Mouse (Mus musculus) frontal cortex, postnatal 14 days (tissue): ENCODE data around the gene Tpcn2.
A peak's percentile ranks its signal among the peaks of the same experiment; 100 is the strongest.

Experiments used
- DNase-seq, 2 experiments: peaks; one replicate each; pipeline ENCODE4 v3.0.0; 2022; ENCODE audit warnings: low spot score in 2 of 2

Gene Tpcn2

DNA sequence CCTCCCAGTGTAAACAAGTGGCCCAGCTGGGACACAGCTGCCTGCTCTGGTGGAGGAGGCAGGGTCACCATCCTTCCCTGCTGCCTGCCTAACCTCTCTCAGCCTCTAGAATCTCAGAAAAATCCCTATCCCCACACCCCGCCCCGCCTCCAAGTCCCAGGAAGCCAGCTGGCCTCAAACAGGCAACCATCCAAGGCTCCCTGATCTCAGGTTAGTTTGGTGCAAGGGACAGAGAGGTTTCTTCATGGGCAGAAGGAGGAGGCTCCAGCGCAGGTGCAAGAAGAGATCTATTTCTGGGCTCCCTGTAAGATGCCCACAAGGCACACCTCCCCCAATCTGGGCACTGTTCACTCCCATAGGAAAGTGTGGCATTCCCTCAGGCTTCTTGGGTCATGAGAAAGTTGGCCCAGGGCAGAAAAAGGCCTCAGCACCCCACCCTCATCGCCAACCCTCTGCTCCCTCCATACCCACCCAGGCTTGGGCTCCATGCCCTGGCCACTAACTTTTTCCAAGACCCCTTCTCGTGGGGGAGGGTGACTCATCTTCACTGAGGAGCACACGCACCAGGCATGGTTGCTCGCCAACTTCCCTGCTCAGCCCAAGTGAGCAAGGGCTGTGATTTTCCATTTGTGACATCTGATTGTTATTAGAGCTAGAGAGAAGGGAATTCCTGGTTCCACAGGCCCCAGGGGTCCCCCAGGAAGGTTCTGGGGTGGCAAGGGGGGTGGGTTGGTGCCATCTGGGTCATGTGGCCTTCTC lies 15.9 kb upstream of the Tpcn2 start:
- no peak for DNase-seq

GRCm38 (mm10) chr7:145298666-145299490 lies 15.1 kb upstream of the Tpcn2 start:
- DNase-seq: no peak

DNA sequence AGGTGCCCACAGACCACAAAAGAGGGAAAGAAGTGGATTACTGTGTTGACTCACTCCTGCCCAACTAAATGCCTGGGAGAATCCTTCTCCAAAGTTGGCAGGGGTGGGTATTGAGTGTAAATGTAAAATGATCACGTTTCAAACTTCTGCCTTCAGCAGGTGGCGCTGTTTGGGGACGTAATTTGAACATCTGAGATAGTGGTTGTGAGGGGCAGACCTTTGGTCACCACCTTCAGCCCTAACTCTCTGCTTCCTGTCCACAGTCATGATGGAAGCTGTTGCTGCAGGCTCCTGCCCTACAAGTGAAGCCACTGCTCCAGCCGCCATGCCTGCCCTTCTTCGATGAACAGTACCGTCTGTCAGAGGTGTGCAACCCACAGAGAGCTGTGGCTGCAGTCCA lies 10.0 kb upstream of the Tpcn2 start:
- DNase-seq: no peak

DNA sequence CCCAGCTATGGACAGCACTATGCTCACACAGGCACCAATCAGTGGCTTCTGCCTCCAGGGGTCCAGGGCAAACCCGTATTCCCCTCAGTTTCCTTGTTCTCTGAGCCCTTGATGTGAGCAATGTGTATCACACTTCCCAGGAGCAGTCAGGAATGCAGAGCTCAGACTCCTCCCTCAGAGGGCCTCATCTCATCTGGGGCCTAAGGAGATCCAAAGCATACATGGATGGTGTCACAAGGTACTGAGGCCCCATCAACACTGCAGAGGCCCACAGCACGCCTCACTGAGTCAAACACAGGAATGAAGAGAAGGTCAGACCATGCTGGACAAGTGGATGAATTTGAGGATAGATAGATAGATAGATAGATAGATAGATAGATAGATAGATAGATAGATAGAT lies 8.9 kb upstream of the Tpcn2 start:
- DNase-seq: no peak

DNA sequence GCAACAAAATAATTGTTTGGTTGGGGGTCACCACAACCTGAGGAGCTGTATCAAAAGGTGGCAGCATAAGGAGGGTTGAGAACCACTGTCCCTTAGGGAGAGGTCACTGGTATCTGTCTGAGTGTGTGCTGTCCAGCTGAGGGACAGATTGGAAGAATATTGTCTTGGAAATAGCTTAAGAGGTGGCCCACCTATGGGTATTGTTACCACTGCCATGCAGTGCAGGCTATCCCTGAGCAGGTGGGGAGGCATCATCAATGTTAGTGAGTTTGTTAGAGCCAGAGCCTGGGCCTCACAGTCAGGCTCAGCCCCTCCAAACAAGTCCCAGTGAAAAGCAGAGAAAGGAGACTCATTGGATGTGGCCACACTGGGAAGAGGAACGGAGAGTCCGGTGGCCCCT lies 8.0 kb upstream of the Tpcn2 start:
- DNase-seq: no peak

- DNase-seq: no peak
Measured at GRCm38 (mm10) chr7:145289302-145289701, 5.5 kb upstream of the Tpcn2 start.

GRCm38 (mm10) chr7:145287410-145287809 lies 3.6 kb upstream of the Tpcn2 start:
- DNase-seq: no peak

GRCm38 (mm10) chr7:145285476-145285875 lies 1.7 kb upstream of the Tpcn2 start:
- no peak for DNase-seq

- no peak for DNase-seq
Measured at GRCm38 (mm10) chr7:145284293-145284692, 482 bp upstream of the Tpcn2 start.

DNA sequence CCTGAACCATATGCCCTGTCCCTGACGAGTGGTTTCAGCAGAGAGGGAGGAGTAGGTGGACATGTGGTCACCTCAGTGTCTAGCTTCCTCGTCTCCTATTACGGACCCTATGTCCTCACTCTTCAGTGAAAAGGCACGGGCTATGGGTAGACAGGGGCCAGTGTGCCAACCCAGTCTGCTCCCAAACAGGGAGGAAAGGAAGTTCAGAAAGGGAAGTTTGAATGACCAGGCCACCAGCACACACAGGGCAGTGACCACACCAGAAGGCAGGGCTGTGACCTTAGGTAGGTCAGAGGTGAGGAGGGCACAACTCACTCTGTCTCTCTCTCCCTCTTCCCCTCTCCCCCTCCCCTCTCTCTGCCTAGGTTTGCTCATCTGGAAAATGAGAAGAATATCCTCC lies 770 bp downstream of the Tpcn2 start:
- no peak for DNase-seq

DNA sequence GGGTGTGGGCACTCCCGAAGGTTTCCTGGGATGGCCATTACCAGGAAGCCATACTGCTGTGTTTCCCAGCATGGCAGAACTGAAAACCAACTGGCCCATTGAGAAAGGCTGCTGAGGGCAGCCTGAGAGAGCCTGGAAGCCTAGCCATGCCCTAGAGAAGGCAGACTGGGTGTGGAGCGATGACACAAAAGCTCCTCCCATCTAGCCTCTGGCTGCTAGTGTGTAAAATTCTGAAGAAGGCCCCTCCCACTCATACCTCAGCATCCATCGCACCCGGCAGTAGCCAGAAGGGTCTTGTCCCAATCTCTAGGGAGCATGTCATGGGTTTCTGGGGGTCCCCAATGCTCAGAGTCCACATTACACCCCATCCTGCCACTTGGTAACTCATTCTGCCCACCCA lies 2.4 kb downstream of the Tpcn2 start:
- no peak for DNase-seq

DNA sequence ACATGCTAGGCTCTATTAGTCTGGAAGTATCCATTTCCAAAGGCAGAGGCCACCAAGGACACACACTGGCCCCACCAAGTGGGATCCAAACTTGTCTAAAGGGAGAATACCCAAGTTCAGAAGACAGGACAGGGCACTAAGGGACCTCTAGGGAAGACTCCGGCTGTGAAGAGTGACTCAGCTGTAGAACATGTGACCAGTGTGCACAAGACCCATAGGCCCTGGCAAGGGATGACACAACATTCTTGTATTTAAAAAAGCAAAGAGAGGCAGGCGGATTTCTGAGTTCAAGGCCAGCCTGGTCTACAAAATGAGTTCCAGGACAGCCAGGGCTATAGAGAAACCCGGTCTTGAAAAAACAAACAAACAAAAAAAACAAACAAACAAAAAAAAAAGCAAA lies 8.3 kb downstream of the Tpcn2 start:
- DNase-seq: no peak

- no peak for DNase-seq
Measured at GRCm38 (mm10) chr7:145270955-145271354, 12.9 kb downstream of the Tpcn2 start.

- no peak for DNase-seq
Measured at GRCm38 (mm10) chr7:145268890-145269289, 14.9 kb downstream of the Tpcn2 start.

DNA sequence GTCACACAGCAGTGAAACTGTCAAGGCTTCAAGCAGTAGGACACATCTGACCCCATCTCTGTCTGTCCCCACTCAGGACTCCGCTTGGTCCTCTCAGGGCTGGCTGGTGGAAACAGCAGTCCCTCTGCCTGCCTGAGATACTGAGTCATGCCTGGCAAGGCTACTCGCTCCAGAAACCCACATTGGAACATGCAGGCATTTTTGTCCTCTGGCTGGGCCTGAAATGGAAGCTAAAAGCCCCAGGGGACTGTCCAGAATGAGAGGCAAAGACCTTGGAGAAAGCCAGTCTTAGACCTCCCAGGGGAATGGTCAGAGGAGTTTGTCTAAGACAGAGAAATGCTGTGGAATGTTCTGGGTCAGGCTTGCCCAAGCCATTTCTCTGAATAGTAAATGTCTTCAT lies 17.8 kb downstream of the Tpcn2 start:
- DNase-seq: no peak

DNA sequence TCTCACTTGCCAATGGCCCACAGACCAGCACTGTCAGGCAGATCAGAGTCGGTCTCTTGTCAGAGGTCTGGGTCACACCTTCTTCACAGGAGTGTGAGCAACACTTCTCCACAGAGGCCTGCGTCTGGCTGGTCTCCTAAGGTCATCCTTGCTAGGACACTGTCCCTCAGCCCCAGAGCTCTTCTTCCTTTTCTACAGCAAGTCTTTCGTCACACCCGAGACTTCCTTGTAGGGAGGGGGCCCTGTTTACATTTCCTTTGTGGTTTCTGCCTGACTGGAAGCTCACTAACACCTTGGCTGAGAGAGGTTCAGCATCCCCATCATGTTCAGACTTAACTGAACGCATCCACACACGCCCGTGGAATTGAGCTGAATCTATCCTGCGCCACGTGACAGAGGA lies 19.6 kb downstream of the Tpcn2 start:
- no peak for DNase-seq

GRCm38 (mm10) chr7:145256092-145256491 lies 27.7 kb downstream of the Tpcn2 start:
- DNase-seq: no peak

DNA sequence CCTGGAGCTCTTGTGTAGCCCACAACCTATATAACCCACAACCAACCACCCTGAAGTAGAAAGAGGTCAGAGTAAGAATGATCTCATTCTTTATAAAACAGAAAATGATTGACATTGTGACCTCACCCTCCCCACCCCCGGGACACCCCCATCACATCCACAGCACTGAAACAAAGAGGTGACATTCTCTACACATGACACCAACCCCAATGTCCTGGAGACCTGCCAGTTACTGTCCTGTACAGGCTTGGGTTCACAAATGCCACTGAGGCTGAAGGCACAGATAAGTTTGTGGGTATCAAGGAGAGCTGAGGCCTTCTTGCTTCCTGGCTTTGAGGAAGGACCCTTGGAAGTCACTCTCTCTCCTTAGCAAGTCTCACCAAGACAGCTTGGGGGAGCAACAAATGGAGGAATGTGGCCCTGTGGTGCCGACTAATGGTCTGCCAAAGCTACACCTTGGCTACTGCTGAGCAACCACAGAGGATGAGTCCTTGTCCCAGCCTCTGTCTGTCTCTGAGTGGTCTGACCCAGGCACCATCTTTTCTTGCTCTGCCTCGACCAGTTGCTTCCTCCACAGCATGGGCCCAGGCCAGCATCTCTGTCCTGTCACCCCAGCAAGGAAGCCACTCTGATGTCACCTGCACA lies 29.7 kb downstream of the Tpcn2 start:
- DNase-seq: no peak

DNA sequence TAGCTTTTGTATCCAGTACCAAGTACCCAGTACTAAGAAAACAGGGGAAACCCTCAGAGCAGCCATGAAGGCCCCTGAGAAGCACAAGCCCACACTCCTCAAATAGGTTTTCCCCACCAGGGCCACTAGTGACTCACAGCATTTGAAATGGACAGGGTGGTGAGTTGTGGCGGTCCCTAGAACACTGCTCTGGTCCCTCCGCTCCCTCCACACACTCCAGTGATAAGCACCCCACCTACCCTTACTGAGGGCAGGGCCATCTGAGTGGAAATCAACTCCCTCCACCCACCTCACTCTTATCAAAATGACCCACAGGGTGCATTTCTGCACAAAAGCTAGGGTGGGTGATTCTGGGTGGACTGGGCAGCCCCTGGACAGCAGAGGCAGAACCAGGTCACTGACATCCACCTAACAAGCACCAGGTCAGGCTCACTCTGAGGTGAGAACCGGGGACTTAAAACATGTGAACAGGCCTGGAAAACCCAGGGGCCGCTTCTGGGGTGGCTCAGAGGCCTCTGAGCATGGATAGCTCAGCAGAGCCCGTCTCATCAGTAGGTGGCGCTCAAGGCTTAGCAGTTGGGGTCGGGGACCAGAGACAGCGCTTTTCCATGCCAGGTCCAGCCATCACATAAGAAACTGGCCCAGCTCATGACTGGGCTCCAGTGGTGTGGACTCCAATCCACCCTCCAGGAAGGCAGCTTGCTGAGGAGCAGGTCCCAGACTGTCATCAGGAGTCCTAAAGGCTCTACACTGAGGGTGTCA lies 30.9 kb downstream of the Tpcn2 start:
- peak; percentile 43 to 64 for DNase-seq

GRCm38 (mm10) chr7:145250225-145250624 lies 33.6 kb downstream of the Tpcn2 start:
- DNase-seq: no peak

- DNase-seq: no peak
Measured at GRCm38 (mm10) chr7:145248911-145249310, 34.9 kb downstream of the Tpcn2 start.
